Mouse (Mus musculus): ENCODE results near the gene Efl1.

The Efl1 gene

DNA sequence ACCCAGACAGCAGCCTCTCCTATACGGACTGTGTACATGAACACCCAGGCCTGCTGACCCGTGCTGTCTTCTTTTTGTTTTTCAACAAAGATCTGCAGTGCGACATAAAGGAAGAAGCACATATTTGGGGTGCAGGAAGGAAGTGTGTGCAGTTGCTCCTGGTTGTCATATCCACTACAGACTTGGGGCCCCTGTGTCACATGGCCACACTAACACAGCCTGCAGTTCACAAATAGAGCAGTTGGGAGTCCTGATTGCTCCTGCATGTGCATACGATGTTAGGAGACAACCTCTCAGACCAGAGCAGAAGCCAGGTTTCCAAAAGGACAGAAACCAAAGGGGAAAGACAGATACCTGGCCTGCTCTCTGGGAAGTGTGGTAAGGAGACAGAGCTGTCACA is 172.2 kb downstream of the Efl1 start:
- no peak for DNase-seq

DNA sequence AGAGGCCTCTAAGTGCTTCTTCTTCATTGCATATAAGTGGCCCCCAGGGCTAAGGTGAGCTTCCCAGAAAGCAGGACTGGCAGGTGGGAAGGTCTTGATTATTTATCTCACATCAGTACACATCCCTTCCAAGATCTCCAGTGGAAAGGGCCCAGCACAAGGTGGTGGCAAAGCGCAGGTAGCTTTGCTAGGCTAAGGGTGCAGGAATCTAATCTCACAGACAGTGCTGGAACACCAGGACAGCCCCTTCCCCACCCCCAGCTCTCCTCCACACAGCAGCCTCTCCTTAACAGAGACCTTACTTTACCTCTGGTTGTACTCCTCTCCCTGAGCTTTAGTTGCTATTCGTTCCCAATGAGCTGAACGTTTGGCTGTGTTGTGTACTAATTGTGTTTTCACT is 173.1 kb downstream of the Efl1 start:
- DNase-seq = no peak

GRCm38 (mm10) chr7:82822528-82822927 is 174.1 kb downstream of the Efl1 start:
- DNase-seq = no peak
